Mouse (Mus musculus): Measurements from ENCODE around the gene Galnt10. TPM values are rescaled to one million over a fixed set of nuclear protein-coding genes. Genes with fewer than 3 reads are reported as not detected.

Gene Galnt10
- polyA plus RNA-seq, 1 experiment from 2014 or later = 6.3 TPM

GRCm38 (mm10) chr11:57831861-57832260, 186.6 kb downstream of the Galnt10 start:
- Histone ChIP-seq H3K36me3 (ENCODE audit: control insufficient read depth, insufficient read depth, low read length) (no peaks in the 10 kb centered on the region), H3K4me2 (ENCODE audit: low read length) (peak overlapping the region; percentile 88), H3K9ac (ENCODE audit: low read length) (peak overlapping the region; percentile 81), H3K4me1 (ENCODE audit: control insufficient read depth in 2 of 2, insufficient read depth in 2 of 2, low read length in 2 of 2) (peaks cover 18 to 32% of the 10 kb centered on the region in 2 experiments), H3K27me3 (ENCODE audit: control insufficient read depth, insufficient read depth, low read length) (peaks cover 83% of the 10 kb centered on the region), H3K27ac (replicated peaks in 1 of 2; ENCODE audit: control insufficient read depth in 1 of 2, insufficient read depth in 1 of 2, low read depth in 2 of 2, low read length in 2 of 2) (peak overlapping the region; percentile 77 to 82), H3K9me3 (ENCODE audit: control insufficient read depth, low read length) (no peaks in the 10 kb centered on the region), H3K4me3 (ENCODE audit: control insufficient read depth in 1 of 2, insufficient read depth in 1 of 2, low read depth in 1 of 2, low read length in 2 of 2) (peak overlapping the region; percentile 45 to 46)
- peak; percentile 49; the same call in 1 of the 2 replicates for ATAC-seq (ENCODE audit: insufficient number of reproducible peaks, insufficient read depth, low FRiP score, low read depth)
- WGBS = 22% methylated on average over 16 of the region's 16 CpGs

- H3K36me3 ChIP-seq (ENCODE audit: control insufficient read depth, insufficient read depth, low read length) = no peaks in the 10 kb centered on the region
- ATAC-seq (ENCODE audit: insufficient number of reproducible peaks, insufficient read depth, low FRiP score, low read depth) = no peak
- H3K4me3 ChIP-seq (ENCODE audit: control insufficient read depth in 1 of 2, insufficient read depth in 1 of 2, low read depth in 1 of 2, low read length in 2 of 2) = peak within 1 kb of the TSS; percentile 45 to 46
- peak within 1 kb of the TSS; percentile 81 for H3K9ac ChIP-seq (ENCODE audit: low read length)
- peaks cover 14 to 29% of the 10 kb centered on the region in 2 experiments for H3K4me1 ChIP-seq (ENCODE audit: control insufficient read depth in 2 of 2, insufficient read depth in 2 of 2, low read length in 2 of 2)
- no peaks in the 10 kb centered on the region for H3K9me3 ChIP-seq (ENCODE audit: control insufficient read depth, low read length)
- H3K27me3 ChIP-seq (ENCODE audit: control insufficient read depth, insufficient read depth, low read length) = peaks cover 88% of the 10 kb centered on the region
- WGBS = 16% methylated on average over 23 of the region's 23 CpGs
- peak within 1 kb of the TSS; percentile 77 to 82 for H3K27ac ChIP-seq (replicated peaks in 1 of 2; ENCODE audit: control insufficient read depth in 1 of 2, insufficient read depth in 1 of 2, low read depth in 2 of 2, low read length in 2 of 2)
- peak within 1 kb of the TSS; percentile 88 for H3K4me2 ChIP-seq (ENCODE audit: low read length)
Observed at GRCm38 (mm10) chr11:57832552-57833201, 187.4 kb downstream of the Galnt10 start, which contains the start of gene Hand1. Hand1 (minus strand) TSS chr11:57832818.

GRCm38 (mm10) chr11:57833296-57833977, 188.2 kb downstream of the Galnt10 start:
- Histone ChIP-seq H3K27ac (replicated peaks in 1 of 2; ENCODE audit: control insufficient read depth in 1 of 2, insufficient read depth in 1 of 2, low read depth in 2 of 2, low read length in 2 of 2) (peak overlapping the region; percentile 53 to 76), H3K9me3 (ENCODE audit: control insufficient read depth, low read length) (no peaks in the 10 kb centered on the region), H3K4me2 (ENCODE audit: low read length) (peak overlapping the region; percentile 88), H3K36me3 (ENCODE audit: control insufficient read depth, insufficient read depth, low read length) (no peaks in the 10 kb centered on the region), H3K4me1 (ENCODE audit: control insufficient read depth in 2 of 2, insufficient read depth in 2 of 2, low read length in 2 of 2) (peaks cover 11 to 23% of the 10 kb centered on the region in 2 experiments), H3K9ac (ENCODE audit: low read length) (peak overlapping the region; percentile 67), H3K4me3 (ENCODE audit: control insufficient read depth in 1 of 2, insufficient read depth in 1 of 2, low read depth in 1 of 2, low read length in 2 of 2) (peak overlapping the region; percentile 15 to 24), H3K27me3 (ENCODE audit: control insufficient read depth, insufficient read depth, low read length) (peaks cover 90% of the 10 kb centered on the region)
- ATAC-seq (ENCODE audit: insufficient number of reproducible peaks, insufficient read depth, low FRiP score, low read depth) = no peak
- 15% methylated on average over 30 of the region's 30 CpGs for WGBS

GRCm38 (mm10) chr11:57834031-57834430, 188.8 kb downstream of the Galnt10 start:
- Histone ChIP-seq H3K9ac (ENCODE audit: low read length) (peak overlapping the region; percentile 67), H3K4me1 (ENCODE audit: control insufficient read depth in 2 of 2, insufficient read depth in 2 of 2, low read length in 2 of 2) (peaks cover 9 to 17% of the 10 kb centered on the region in 2 experiments), H3K27me3 (ENCODE audit: control insufficient read depth, insufficient read depth, low read length) (peaks cover 90% of the 10 kb centered on the region), H3K9me3 (ENCODE audit: control insufficient read depth, low read length) (no peaks in the 10 kb centered on the region), H3K4me3 (ENCODE audit: control insufficient read depth in 1 of 2, insufficient read depth in 1 of 2, low read depth in 1 of 2, low read length in 2 of 2) (peak overlapping the region; percentile 15 to 24), H3K36me3 (ENCODE audit: control insufficient read depth, insufficient read depth, low read length) (no peaks in the 10 kb centered on the region), H3K4me2 (ENCODE audit: low read length) (peak overlapping the region; percentile 88), H3K27ac (replicated peaks in 1 of 2; ENCODE audit: control insufficient read depth in 1 of 2, insufficient read depth in 1 of 2, low read depth in 2 of 2, low read length in 2 of 2) (peak overlapping the region; percentile 18 to 76; a peak in 3 of 4 replicates)
- 30% methylated on average over 6 of the region's 6 CpGs for WGBS
- ATAC-seq (ENCODE audit: insufficient number of reproducible peaks, insufficient read depth, low FRiP score, low read depth) = no peak

- no peaks in the 10 kb centered on the region for H3K9me3 ChIP-seq (ENCODE audit: control insufficient read depth, low read length)
- 0 out of 2 replicates have a peak overlapping the region, but pooled peaks have one; percentile 26 for H3K9ac ChIP-seq (ENCODE audit: low read length)
- peaks cover 6 to 11% of the 10 kb centered on the region in 2 experiments for H3K4me1 ChIP-seq (ENCODE audit: control insufficient read depth in 2 of 2, insufficient read depth in 2 of 2, low read length in 2 of 2)
- no peak overlapping the region; a peak in 1 of 4 replicates for H3K27ac ChIP-seq (replicated peaks in 1 of 2; ENCODE audit: control insufficient read depth in 1 of 2, insufficient read depth in 1 of 2, low read depth in 2 of 2, low read length in 2 of 2)
- no peak overlapping the region for H3K4me3 ChIP-seq (ENCODE audit: control insufficient read depth in 1 of 2, insufficient read depth in 1 of 2, low read depth in 1 of 2, low read length in 2 of 2)
- ATAC-seq (ENCODE audit: insufficient number of reproducible peaks, insufficient read depth, low FRiP score, low read depth) = no peak
- H3K4me2 ChIP-seq (ENCODE audit: low read length) = no peak overlapping the region
- peaks cover 90% of the 10 kb centered on the region for H3K27me3 ChIP-seq (ENCODE audit: control insufficient read depth, insufficient read depth, low read length)
- WGBS = 18% methylated on average over 2 of the region's 2 CpGs
- no peaks in the 10 kb centered on the region for H3K36me3 ChIP-seq (ENCODE audit: control insufficient read depth, insufficient read depth, low read length)
Observed at GRCm38 (mm10) chr11:57835331-57835730, 190.1 kb downstream of the Galnt10 start.

- Histone ChIP-seq H3K27me3 (ENCODE audit: control insufficient read depth, insufficient read depth, low read length) (peaks cover 87% of the 10 kb centered on the region), H3K4me1 (ENCODE audit: control insufficient read depth in 2 of 2, insufficient read depth in 2 of 2, low read length in 2 of 2) (peaks cover 6 to 11% of the 10 kb centered on the region in 2 experiments), H3K36me3 (ENCODE audit: control insufficient read depth, insufficient read depth, low read length) (no peaks in the 10 kb centered on the region), H3K9me3 (ENCODE audit: control insufficient read depth, low read length) (no peaks in the 10 kb centered on the region), H3K27ac (replicated peaks in 1 of 2; ENCODE audit: control insufficient read depth in 1 of 2, insufficient read depth in 1 of 2, low read depth in 2 of 2, low read length in 2 of 2) (peak overlapping the region; percentile 28 to 51; a peak in 2 of 4 replicates), H3K9ac (ENCODE audit: low read length) (no peak overlapping the region), H3K4me3 (ENCODE audit: control insufficient read depth in 1 of 2, insufficient read depth in 1 of 2, low read depth in 1 of 2, low read length in 2 of 2) (no peak overlapping the region), H3K4me2 (ENCODE audit: low read length) (no peak overlapping the region; the same call in 1 of the 2 replicates)
- WGBS = 38% methylated on average over 3 of the region's 3 CpGs
- no peak for ATAC-seq (ENCODE audit: insufficient number of reproducible peaks, insufficient read depth, low FRiP score, low read depth)
Observed at GRCm38 (mm10) chr11:57835931-57836330, 190.7 kb downstream of the Galnt10 start.

- Histone ChIP-seq H3K27me3 (ENCODE audit: control insufficient read depth, insufficient read depth, low read length) (peaks cover 88% of the 10 kb centered on the region), H3K27ac (replicated peaks in 1 of 2; ENCODE audit: control insufficient read depth in 1 of 2, insufficient read depth in 1 of 2, low read depth in 2 of 2, low read length in 2 of 2) (peak overlapping the region; percentile 28 to 51; a peak in 2 of 4 replicates), H3K4me2 (ENCODE audit: low read length) (peak overlapping the region; percentile 64), H3K4me3 (ENCODE audit: control insufficient read depth in 1 of 2, insufficient read depth in 1 of 2, low read depth in 1 of 2, low read length in 2 of 2) (0 out of 4 replicates have a peak overlapping the region, but pooled peaks of 1 of the 2 experiments have one; percentile 22), H3K9me3 (ENCODE audit: control insufficient read depth, low read length) (no peaks in the 10 kb centered on the region), H3K36me3 (ENCODE audit: control insufficient read depth, insufficient read depth, low read length) (no peaks in the 10 kb centered on the region), H3K9ac (ENCODE audit: low read length) (peak overlapping the region; percentile 69; the same call in 1 of the 2 replicates), H3K4me1 (ENCODE audit: control insufficient read depth in 2 of 2, insufficient read depth in 2 of 2, low read length in 2 of 2) (peaks cover 6 to 11% of the 10 kb centered on the region in 2 experiments)
- ATAC-seq (ENCODE audit: insufficient number of reproducible peaks, insufficient read depth, low FRiP score, low read depth) = no peak
- WGBS = 27% methylated on average over 9 of the region's 9 CpGs
Observed at GRCm38 (mm10) chr11:57836401-57836800, 191.2 kb downstream of the Galnt10 start.
